Mouse (Mus musculus): ENCODE data around the gene Zbtb7b.

GRCm38 (mm10) chr3:89392871-89393311, 1.7 kb downstream of the Zbtb7b start:
- no peak for TF ChIP-seq CTCF (IDR thresholded peaks at IDR 0.05; ENCODE audit: low read depth)
- TF ChIP-seq EP300 (IDR thresholded peaks at IDR 0.05; ENCODE audit: low read depth), result no peak
